Mouse (Mus musculus) limb, embryonic 10.5 days (tissue): ENCODE data around the gene Psme3. TPM values are rescaled to one million over a fixed set of nuclear protein-coding genes. Genes with fewer than 3 reads are reported as not detected.

Experiments
- DNase-seq: peaks from one replicate; pipeline ENCODE4 v3.0.0-alpha.2; 2017; ENCODE audit warnings: low spot score
- H3K27ac ChIP-seq: fragments of 300-500 bp; sonication (generic); 2 replicates; pipeline ENCODE4 v1.5.1; 2016; ENCODE audit warnings: mild to moderate bottlenecking
- H3K27me3 ChIP-seq: fragments of 300-500 bp; sonication (generic); 2 replicates; pipeline ENCODE4 v1.6.1; 2016; ENCODE audit warnings: low read depth, mild to moderate bottlenecking; ENCODE audit not compliant: poor library complexity, severe bottlenecking
- H3K36me3 ChIP-seq: fragments of 300-500 bp; sonication (generic); 2 replicates; pipeline ENCODE4 v1.6.1; 2016; ENCODE audit warnings: mild to moderate bottlenecking, moderate library complexity
- H3K4me1 ChIP-seq: fragments of 300-500 bp; sonication (generic); 2 replicates; pipeline ENCODE4 v1.6.1; 2016
- H3K4me3 ChIP-seq: fragments of 300-500 bp; sonication (generic); 2 replicates; pipeline ENCODE4 v1.5.1; 2016; ENCODE audit warnings: mild to moderate bottlenecking, moderate library complexity
- H3K9me3 ChIP-seq: fragments of 300-500 bp; sonication (generic); replicated peaks from 2 replicates; pipeline ENCODE4 v1.6.1; 2016; ENCODE audit warnings: mild to moderate bottlenecking
- WGBS: fragments of 180-500 bp; shearing (Covaris S2); methylation state at CpG from one replicate; pipeline ENCODE4 v1.1.7; 2016; 5-methylcytosine and 5-hydroxymethylcytosine counted together
- polyA plus RNA-seq: library from polyadenylated mRNA; unstranded; fragments of >200 nt; fragmentation: Nextera tagmentation; extraction: Ambion mirVana; gene quantifications from 2 replicates; pipeline ENCODE4 v1.2.1, GENCODE M21; 2016

Gene Psme3
- polyA plus RNA-seq, 1 experiment from 2014 or later = 210 TPM

- 72% methylated on average over 10 of the region's 10 CpGs for WGBS
- Histone ChIP-seq H3K9me3 (no peaks in the 10 kb centered on the region), H3K4me1 (peaks cover 22% of the 10 kb centered on the region), H3K4me3 (no peak overlapping the region), H3K36me3 (no peaks in the 10 kb centered on the region), H3K27me3 (no peaks in the 10 kb centered on the region), H3K27ac (no peak overlapping the region)
- DNase-seq = no peak
Measured at GRCm38 (mm10) chr11:101347083-101347775, 31.2 kb downstream of the Psme3 start.

GRCm38 (mm10) chr11:101348774-101349173, 32.8 kb downstream of the Psme3 start:
- DNase-seq = no peak

GRCm38 (mm10) chr11:101349216-101349615, 33.2 kb downstream of the Psme3 start:
- 70% methylated on average over 3 of the region's 3 CpGs for WGBS

More at GRCm38 (mm10) chr11:101348774-101349173, 32.8 kb downstream of the Psme3 start:
- Histone ChIP-seq H3K4me3 (no peak overlapping the region), H3K27me3 (no peaks in the 10 kb centered on the region), H3K27ac (peak overlapping the region; percentile 36; the same call in 1 of the 2 replicates), H3K36me3 (no peaks in the 10 kb centered on the region), H3K9me3 (no peaks in the 10 kb centered on the region), H3K4me1 (peaks cover 24% of the 10 kb centered on the region)
- WGBS = 77% methylated on average over 7 of the region's 7 CpGs

DNA sequence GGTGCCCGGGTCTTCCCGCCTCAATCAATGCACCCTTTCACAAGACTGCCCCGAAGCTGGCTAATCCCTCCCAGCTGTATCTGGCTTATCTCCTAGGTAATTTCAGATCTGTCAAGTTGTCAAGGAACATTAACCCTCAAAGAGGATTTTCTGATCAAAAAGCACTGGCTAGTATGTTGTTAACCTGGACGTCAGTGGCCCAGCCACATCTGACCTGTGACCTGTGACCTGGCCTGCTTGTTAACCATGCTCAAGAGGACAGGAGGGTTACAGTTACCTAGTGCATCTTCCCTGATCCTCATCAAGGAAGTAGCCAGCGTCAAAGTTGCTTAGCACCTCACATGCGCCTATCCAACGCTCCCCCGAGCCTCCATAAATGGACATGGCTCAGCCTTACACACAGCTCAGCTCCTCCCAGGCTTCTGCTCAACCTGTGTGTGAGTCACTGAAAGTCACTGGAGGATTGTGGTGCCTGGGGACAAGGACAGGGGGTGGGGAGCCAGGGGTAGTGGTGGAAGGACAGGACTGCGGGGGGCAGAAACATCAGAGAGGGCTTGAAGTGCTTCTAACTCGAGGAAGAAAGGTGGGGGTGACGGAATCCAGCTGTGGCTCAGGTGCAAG, 35.2 kb downstream of the Psme3 start:
- H3K9me3 ChIP-seq = no peaks in the 10 kb centered on the region
- DNase-seq = no peak
- H3K27me3 ChIP-seq = no peaks in the 10 kb centered on the region
- no peaks in the 10 kb centered on the region for H3K36me3 ChIP-seq
- H3K27ac ChIP-seq = no peak overlapping the region
- peaks cover 24% of the 10 kb centered on the region for H3K4me1 ChIP-seq
- 41% methylated on average over 11 of the region's 11 CpGs for WGBS
- no peak overlapping the region for H3K4me3 ChIP-seq

More at GRCm38 (mm10) chr11:101349216-101349615, 33.2 kb downstream of the Psme3 start:
- Histone ChIP-seq H3K9me3 (no peaks in the 10 kb centered on the region), H3K27ac (peak overlapping the region; percentile 7; the same call in 1 of the 2 replicates), H3K36me3 (no peaks in the 10 kb centered on the region), H3K4me1 (peaks cover 24% of the 10 kb centered on the region), H3K4me3 (no peak overlapping the region), H3K27me3 (no peaks in the 10 kb centered on the region)
- no peak for DNase-seq

GRCm38 (mm10) chr11:101351721-101352111, 35.7 kb downstream of the Psme3 start:
- no peak overlapping the region for H3K27ac ChIP-seq
- no peaks in the 10 kb centered on the region for H3K36me3 ChIP-seq
- peak; percentile 42 for DNase-seq
- H3K4me1 ChIP-seq = peaks cover 24% of the 10 kb centered on the region
- no peaks in the 10 kb centered on the region for H3K27me3 ChIP-seq
- H3K9me3 ChIP-seq = no peaks in the 10 kb centered on the region
- WGBS = 61% methylated on average over 3 of the region's 3 CpGs
- H3K4me3 ChIP-seq = no peak overlapping the region

GRCm38 (mm10) chr11:101353436-101353835, 37.4 kb downstream of the Psme3 start:
- H3K36me3 ChIP-seq = no peaks in the 10 kb centered on the region
- H3K27me3 ChIP-seq = no peaks in the 10 kb centered on the region
- no peak for DNase-seq
- WGBS = 91% methylated on average over 12 of the region's 12 CpGs
- no peak overlapping the region for H3K27ac ChIP-seq
- H3K9me3 ChIP-seq = no peaks in the 10 kb centered on the region
- no peak overlapping the region for H3K4me3 ChIP-seq
- peaks cover 24% of the 10 kb centered on the region for H3K4me1 ChIP-seq

DNA sequence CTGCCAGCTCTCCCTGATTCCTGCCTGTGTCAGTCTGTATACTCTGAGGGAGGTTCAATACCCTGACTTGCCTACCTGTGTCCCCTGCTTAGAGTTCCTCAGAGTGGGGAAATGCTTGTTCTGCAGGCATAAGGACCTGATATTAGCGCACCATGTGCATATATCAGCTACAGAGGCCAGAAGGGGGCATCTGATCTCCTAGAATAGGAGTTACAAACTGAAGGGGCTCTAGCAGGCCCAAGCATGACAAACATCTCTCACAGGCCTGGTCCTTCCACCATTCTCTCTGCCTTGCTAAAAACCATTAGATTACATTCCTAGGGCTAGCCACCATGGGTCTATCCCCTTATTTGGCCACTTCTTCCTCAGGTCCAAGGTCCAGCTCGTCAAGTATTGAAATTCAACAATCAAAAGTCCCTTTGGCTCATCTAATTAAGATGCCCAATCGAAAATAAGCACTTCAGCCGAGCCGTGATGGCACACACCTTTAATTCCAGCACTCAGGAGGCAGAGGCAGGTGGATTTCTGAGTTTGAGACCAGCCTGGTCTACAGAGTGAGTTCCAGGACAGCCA, 38.5 kb downstream of the Psme3 start:
- H3K27ac ChIP-seq = no peak overlapping the region
- peaks cover 15% of the 10 kb centered on the region for H3K4me1 ChIP-seq
- H3K9me3 ChIP-seq = no peaks in the 10 kb centered on the region
- no peak overlapping the region for H3K4me3 ChIP-seq
- no peaks in the 10 kb centered on the region for H3K36me3 ChIP-seq
- WGBS = 88% methylated on average over 5 of the region's 5 CpGs
- DNase-seq = no peak
- no peaks in the 10 kb centered on the region for H3K27me3 ChIP-seq

GRCm38 (mm10) chr11:101355916-101356315, 39.9 kb downstream of the Psme3 start:
- no peaks in the 10 kb centered on the region for H3K36me3 ChIP-seq
- H3K9me3 ChIP-seq = no peaks in the 10 kb centered on the region
- H3K4me3 ChIP-seq = no peak overlapping the region
- no peak for DNase-seq
- peaks cover 17% of the 10 kb centered on the region for H3K4me1 ChIP-seq
- WGBS = 90% methylated on average over 2 of the region's 2 CpGs
- H3K27me3 ChIP-seq = no peaks in the 10 kb centered on the region
- no peak overlapping the region for H3K27ac ChIP-seq

- Histone ChIP-seq H3K27ac (no peak overlapping the region), H3K9me3 (no peaks in the 10 kb centered on the region), H3K36me3 (no peaks in the 10 kb centered on the region), H3K4me1 (0 out of 2 replicates have a peak, but pooled peaks cover 3% of the 10 kb centered on the region), H3K4me3 (no peak overlapping the region), H3K27me3 (no peaks in the 10 kb centered on the region)
- no peak for DNase-seq
- WGBS = 88% methylated on average over 3 of the region's 3 CpGs
Measured at GRCm38 (mm10) chr11:101357505-101358182, 41.6 kb downstream of the Psme3 start.

GRCm38 (mm10) chr11:101359776-101360175, 43.8 kb downstream of the Psme3 start:
- H3K36me3 ChIP-seq = no peaks in the 10 kb centered on the region
- no peak overlapping the region for H3K4me3 ChIP-seq
- no peaks in the 10 kb centered on the region for H3K9me3 ChIP-seq
- H3K27me3 ChIP-seq = no peaks in the 10 kb centered on the region
- H3K27ac ChIP-seq = no peak overlapping the region
- H3K4me1 ChIP-seq = 0 out of 2 replicates have a peak, but pooled peaks cover 3% of the 10 kb centered on the region
- 69% methylated on average over 9 of the region's 9 CpGs for WGBS
- no peak for DNase-seq

DNA sequence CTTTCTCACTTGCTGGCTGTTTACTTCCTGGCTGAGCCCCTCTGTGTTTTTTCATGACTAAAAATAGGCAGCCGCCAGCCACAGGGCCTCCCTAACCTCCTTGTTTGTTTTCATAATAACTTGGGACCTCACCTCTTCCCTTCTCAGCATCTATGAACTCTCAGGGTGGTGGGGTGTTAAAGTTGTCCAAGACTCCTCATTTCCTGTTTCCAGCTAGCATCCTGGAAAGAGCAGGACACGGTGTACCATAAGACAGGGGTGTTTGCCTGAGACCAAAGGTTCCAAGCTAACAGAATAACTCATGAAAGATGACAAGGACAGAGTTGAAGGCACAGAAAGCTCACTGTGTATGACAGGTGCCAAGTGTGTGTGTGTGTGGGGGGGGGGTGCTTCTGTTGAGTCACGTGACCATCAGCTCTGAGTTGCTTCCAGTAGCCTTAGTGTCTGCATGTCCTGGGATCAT, 44.7 kb downstream of the Psme3 start:
- Histone ChIP-seq H3K36me3 (no peaks in the 10 kb centered on the region), H3K9me3 (no peaks in the 10 kb centered on the region), H3K4me3 (no peak overlapping the region), H3K27me3 (no peaks in the 10 kb centered on the region), H3K27ac (no peak overlapping the region), H3K4me1 (0 out of 2 replicates have a peak, but pooled peaks cover 3% of the 10 kb centered on the region)
- DNase-seq = no peak
- WGBS = 67% methylated on average over 3 of the region's 3 CpGs

- DNase-seq = no peak
- H3K27ac ChIP-seq = no peak overlapping the region
- no peaks in the 10 kb centered on the region for H3K9me3 ChIP-seq
- H3K4me1 ChIP-seq = 0 out of 2 replicates have a peak, but pooled peaks cover 3% of the 10 kb centered on the region
- H3K36me3 ChIP-seq = no peaks in the 10 kb centered on the region
- H3K4me3 ChIP-seq = no peak overlapping the region
- H3K27me3 ChIP-seq = no peaks in the 10 kb centered on the region
- WGBS = 74% methylated on average over 5 of the region's 5 CpGs
Measured at GRCm38 (mm10) chr11:101364531-101364931, 48.5 kb downstream of the Psme3 start.
